Mouse (Mus musculus) effector memory CD4-positive, alpha-beta T cell, adult 5 months (primary cell): ENCODE data around the gene Mis18bp1. TPM values are rescaled to one million over a fixed set of nuclear protein-coding genes. Genes with fewer than 3 reads are reported as not detected.

Source experiments
- polyA plus RNA-seq: library from polyadenylated mRNA; unstranded; fragments of 100-300 nt; shearing (Covaris generic); gene quantifications from one replicate; pipeline ENCODE4 v1.2.1, GENCODE M21; 2017

The Mis18bp1 gene
- polyA plus RNA-seq, result 0.62 TPM

GRCm38 (mm10) chr12:65172021-65172951 is at the start of gene Mis18bp1:
Mis18bp1 (minus strand) TSS chr12:65172604.

Other genes with a start within 250 kb of the Mis18bp1 start
- 21.6 TPM for gene Klhl28, start 207.1 kb downstream of the Mis18bp1 start, polyA plus RNA-seq
- gene Togaram1, start 206.8 kb downstream of the Mis18bp1 start, polyA plus RNA-seq, result 48.3 TPM
- gene Prpf39, start 136.3 kb downstream of the Mis18bp1 start, polyA plus RNA-seq, result 89.4 TPM
- 172 TPM for gene Fkbp3, start 98.6 kb downstream of the Mis18bp1 start, polyA plus RNA-seq
- gene Fancm, start 97.0 kb downstream of the Mis18bp1 start, polyA plus RNA-seq, result 13.4 TPM
- gene Wdr20rt, start 52.9 kb upstream of the Mis18bp1 start, polyA plus RNA-seq, result not detected